Mouse (Mus musculus): ENCODE data around the gene Sh3pxd2b.

The Sh3pxd2b gene

GRCm38 (mm10) chr11:32342770-32343191 is 4.8 kb upstream of the Sh3pxd2b start:
- no peak for DNase-seq

- DNase-seq = no peak
Measured at GRCm38 (mm10) chr11:32343350-32343749, 4.3 kb upstream of the Sh3pxd2b start.

- DNase-seq = no peak
Measured at GRCm38 (mm10) chr11:32345504-32346297, 1.9 kb upstream of the Sh3pxd2b start.

- no peak for DNase-seq
Measured at GRCm38 (mm10) chr11:32347264-32347606, 385 bp upstream of the Sh3pxd2b start.

GRCm38 (mm10) chr11:32348433-32349283 is 1.0 kb downstream of the Sh3pxd2b start:
- DNase-seq = no peak

GRCm38 (mm10) chr11:32349284-32349953 is 1.8 kb downstream of the Sh3pxd2b start:
- DNase-seq = no peak

- no peak for DNase-seq
Measured at GRCm38 (mm10) chr11:32352946-32353345, 5.3 kb downstream of the Sh3pxd2b start.

- DNase-seq = no peak
Measured at GRCm38 (mm10) chr11:32355377-32355776, 7.8 kb downstream of the Sh3pxd2b start.

- DNase-seq = no peak
Measured at GRCm38 (mm10) chr11:32357686-32358085, 10.1 kb downstream of the Sh3pxd2b start.

GRCm38 (mm10) chr11:32358399-32358798 is 10.8 kb downstream of the Sh3pxd2b start:
- no peak for DNase-seq

GRCm38 (mm10) chr11:32359566-32359965 is 11.9 kb downstream of the Sh3pxd2b start:
- DNase-seq = no peak

- DNase-seq = no peak
Measured at GRCm38 (mm10) chr11:32361774-32362173, 14.2 kb downstream of the Sh3pxd2b start.

- no peak for DNase-seq
Measured at GRCm38 (mm10) chr11:32363188-32363587, 15.6 kb downstream of the Sh3pxd2b start.

- peak; percentile 27 for DNase-seq
Measured at GRCm38 (mm10) chr11:32363610-32364220, 16.1 kb downstream of the Sh3pxd2b start.

GRCm38 (mm10) chr11:32364375-32364774 is 16.8 kb downstream of the Sh3pxd2b start:
- no peak for DNase-seq

- DNase-seq = no peak
Measured at GRCm38 (mm10) chr11:32365498-32365897, 17.9 kb downstream of the Sh3pxd2b start.

GRCm38 (mm10) chr11:32367056-32367455 is 19.4 kb downstream of the Sh3pxd2b start:
- no peak for DNase-seq

- DNase-seq = no peak
Measured at GRCm38 (mm10) chr11:32368986-32369385, 21.4 kb downstream of the Sh3pxd2b start.

GRCm38 (mm10) chr11:32370881-32371280 is 23.3 kb downstream of the Sh3pxd2b start:
- DNase-seq = peak; percentile 45

- DNase-seq = no peak
Measured at GRCm38 (mm10) chr11:32373266-32374026, 25.8 kb downstream of the Sh3pxd2b start.

GRCm38 (mm10) chr11:32374027-32374589 is 26.5 kb downstream of the Sh3pxd2b start:
- DNase-seq = no peak

- no peak for DNase-seq
Measured at GRCm38 (mm10) chr11:32375104-32375535, 27.5 kb downstream of the Sh3pxd2b start.

Data from cerebellum, adult 11-12 months (tissue).